Mouse (Mus musculus): ENCODE results near the gene Rpl7a. TPM values are rescaled to one million over a fixed set of nuclear protein-coding genes. Genes with fewer than 3 reads are reported as not detected.

Gene Rpl7a
- polyA plus RNA-seq, 1 experiment, result 916 TPM

DNA sequence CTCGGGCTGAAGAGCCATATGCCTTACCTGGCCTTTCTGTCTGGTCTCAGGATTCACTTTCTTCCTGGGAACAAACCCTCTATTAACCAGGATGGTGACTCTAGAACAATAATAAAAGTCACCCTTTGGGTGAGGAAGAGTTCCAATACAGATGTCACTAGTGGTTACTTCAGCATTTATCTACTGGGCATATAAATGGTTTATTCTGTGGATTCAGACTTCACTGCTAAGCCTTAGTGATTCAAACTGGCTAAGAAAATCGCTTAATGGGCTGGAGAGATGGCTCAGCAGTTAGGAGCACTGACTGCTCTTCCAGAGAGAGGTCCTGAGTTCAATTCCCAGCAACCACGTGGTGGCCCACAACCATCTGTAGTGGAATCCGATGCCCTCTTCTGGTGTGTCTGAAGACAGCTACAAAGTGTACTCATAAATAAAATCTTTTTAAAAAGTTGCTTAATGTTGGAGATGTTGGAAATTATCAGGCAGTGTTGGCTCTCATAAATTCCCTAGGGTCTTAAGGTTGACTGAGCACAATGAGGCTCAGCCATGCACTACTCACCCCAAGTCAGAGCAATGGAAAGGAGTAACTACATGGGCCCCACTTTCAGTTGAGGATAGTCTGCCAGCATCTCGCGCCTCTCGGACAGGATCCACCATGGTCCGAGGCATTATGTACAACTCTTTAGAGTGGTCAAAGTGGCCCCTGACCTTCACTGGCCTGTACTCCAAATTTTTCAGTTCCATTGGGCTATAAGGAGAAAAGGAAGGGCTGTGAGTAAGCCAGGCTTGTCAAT lies 3.8 kb downstream of the Rpl7a start:
- no peak for DNase-seq (ENCODE audit: low read depth)

DNA sequence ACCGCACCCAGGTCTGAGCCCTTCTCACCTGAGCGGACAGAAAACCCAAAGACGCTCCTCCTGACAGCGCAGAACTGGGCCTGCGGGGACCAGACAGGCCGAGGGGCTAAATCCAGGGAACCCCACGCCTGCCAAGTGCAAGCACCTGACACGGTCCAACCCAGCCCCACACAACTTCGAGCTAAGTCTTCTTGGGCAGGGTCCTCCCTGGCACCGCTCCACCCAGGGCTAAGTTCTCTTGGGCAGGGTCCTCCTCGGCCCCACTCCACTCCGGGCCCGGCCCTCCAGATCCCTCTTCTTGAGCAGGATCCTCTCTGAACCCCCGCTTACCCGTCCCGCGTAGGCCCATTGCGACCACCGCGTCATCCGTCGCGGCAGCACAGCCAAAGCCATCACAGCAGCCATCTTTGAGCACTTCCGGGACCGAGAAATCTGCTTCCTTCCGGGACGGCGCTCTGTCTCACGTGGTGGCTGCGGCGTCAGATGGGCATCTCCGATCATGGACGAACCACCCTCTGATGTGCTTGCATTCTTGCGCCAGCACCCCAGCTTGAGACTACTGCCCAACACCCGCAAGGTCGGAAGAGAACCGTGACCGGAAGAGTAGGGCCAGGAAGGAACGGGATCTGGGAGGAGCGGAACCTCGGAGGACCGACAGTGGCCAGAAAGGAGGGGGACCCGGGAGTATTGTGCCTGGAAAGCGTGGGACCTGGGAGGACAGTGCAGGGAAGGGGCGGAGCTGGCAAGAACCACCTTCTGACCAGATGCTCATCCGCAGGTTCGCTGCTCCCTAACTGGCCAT lies 5.6 kb downstream of the Rpl7a start, which contains the start of the genes Surf2 and Surf1:
Surf2 (plus strand) TSS at position 441 of the 802 bp plus-strand sequence.
Surf1 (minus strand) TSS at position 604 of the 802 bp plus-strand sequence.
- DNase-seq (ENCODE audit: low read depth), result no peak

DNA sequence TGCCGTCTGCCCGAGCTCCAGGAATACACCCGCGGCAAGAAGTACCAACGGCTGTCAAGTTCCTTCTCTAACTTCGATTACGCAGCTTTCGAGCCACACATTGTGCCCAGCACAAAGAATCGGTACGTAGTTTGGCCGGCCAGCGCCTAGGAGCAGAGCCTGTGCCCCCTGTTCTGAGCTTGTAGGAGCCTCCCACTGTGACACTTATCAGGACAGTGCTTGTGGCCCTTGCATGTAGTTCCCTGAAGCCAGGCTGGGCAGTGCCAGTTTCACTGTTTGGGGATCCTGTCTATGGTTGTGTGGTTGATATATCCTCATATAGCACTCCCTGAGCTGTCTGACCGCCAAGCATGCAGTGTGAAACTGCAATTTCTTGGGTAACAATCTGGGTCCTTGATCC lies 6.2 kb downstream of the Rpl7a start:
- DNase-seq (ENCODE audit: low read depth), result no peak

DNA sequence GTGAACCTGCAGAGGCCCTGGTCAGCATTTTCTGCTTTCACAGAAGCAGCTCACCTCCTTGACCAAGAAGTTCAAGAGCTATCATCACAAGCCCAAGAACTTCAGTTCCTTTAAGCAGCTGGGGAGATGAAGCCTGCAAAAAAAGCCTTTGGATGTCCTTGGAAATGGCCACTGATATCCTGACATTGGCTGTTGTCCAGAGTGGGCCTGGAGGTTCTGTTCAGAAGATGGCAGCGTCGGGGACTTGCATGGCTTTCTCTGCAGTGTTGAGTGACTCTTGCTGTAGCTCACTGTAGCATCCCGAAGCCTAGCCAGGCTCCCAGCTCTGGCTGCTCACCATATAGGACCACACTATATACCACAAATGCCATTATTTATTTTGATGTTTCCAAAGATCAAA lies 9.1 kb downstream of the Rpl7a start:
- no peak for DNase-seq (ENCODE audit: low read depth)

DNA sequence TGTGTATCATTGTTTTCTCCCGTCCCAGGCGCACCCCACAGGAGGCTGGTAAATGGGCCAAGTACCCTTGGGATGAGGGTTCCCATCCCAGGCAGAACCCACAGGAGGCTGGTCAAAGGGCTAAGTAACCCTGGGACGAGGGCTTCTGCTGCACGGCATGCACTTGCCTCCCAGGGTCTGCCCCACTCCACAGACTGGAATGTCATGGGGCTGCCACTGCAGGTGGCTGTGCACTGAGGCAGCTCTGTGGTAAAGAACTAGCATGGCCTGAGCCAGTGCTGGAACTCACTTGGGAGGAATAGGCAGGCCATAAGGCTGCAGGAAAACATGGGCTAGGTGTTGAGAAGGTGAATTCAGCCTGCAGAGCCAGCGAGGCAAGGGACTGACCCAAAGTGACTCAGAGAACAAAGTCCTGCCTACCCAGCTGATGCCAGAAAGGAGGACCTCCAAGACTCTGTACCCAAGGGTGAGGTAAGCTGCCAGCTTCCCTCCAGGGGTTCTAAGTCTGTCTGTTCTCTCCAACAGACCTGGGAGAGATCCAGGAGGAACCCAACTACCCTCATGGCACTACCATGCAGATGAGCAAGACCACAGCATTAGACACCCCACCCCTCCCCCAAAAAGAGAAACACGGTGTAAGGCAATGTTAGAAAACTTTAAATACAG lies 9.8 kb downstream of the Rpl7a start:
- DNase-seq (ENCODE audit: low read depth), result no peak

DNA sequence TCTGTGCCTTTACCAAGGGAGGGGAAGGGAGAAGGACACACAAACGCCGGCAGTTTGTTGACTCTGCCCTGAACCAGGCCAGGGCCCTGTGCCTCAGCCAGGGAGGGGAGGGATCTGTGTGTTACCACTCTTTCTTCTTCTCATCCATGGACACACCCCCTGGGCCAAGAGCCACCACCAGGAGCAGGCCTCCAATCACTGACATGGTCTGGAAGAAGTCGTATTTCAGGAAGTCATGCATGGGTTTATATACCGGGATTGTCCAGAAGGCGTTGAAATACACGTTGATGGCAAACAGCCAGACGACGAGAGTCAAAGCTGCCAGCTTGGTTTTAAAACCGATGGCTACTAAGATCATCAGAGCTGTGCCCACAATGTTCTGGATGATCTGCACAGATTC lies 11.2 kb downstream of the Rpl7a start:
- no peak for DNase-seq (ENCODE audit: low read depth)

DNA sequence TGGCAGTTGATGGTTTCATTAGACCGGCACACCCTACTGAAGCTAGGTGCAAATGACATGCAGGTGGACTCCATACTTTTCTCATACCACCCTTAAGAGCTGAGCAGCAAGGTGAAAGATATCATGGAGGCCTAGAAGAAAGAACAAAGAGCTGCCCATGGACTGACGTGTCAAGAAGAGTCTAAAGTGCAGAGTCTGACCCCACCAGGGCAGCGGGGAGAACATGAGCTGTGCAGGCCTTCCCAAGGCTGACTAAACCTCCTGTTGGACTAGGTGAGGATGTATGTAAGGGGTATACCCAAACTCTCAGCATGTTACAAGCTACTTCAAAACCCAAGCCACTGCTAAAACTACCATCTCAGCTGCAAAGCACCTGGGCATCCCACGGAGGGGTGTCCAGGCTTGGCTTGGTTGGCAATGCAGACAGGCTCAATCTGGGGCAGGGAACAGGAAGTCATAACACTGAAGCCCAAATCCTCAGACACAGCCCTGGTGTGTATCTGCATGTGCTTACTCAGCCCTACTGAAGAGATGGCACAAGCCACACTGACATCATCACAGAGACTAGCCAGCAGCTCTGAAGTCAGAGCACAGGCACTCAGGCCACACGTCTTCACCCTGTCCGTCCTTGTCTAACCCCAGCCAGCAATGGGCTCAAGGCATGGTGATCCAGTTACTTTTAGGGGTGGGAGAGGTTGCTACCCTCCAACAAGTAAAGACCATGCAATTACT lies 17.3 kb downstream of the Rpl7a start:
- DNase-seq (ENCODE audit: low read depth), result no peak

DNA sequence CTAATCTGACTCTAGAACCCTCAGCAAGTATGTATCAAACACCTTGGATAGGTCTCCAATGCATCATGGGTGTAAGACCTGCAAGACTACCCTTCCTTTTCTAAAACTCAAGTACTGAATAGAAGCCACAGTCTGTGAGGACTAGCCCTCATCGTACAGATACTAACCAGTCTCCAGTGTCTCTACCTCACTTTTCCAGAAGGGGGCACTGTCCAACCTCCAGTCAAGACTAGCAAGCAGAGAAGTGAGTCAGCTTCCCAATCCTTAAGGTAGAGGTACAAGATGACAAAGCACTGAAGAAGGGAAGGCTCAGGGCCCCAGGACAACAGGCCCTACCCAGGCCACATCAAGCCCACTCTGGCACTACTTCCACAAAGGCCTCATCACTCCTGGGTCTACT lies 19.8 kb downstream of the Rpl7a start:
- no peak for DNase-seq (ENCODE audit: low read depth)

DNA sequence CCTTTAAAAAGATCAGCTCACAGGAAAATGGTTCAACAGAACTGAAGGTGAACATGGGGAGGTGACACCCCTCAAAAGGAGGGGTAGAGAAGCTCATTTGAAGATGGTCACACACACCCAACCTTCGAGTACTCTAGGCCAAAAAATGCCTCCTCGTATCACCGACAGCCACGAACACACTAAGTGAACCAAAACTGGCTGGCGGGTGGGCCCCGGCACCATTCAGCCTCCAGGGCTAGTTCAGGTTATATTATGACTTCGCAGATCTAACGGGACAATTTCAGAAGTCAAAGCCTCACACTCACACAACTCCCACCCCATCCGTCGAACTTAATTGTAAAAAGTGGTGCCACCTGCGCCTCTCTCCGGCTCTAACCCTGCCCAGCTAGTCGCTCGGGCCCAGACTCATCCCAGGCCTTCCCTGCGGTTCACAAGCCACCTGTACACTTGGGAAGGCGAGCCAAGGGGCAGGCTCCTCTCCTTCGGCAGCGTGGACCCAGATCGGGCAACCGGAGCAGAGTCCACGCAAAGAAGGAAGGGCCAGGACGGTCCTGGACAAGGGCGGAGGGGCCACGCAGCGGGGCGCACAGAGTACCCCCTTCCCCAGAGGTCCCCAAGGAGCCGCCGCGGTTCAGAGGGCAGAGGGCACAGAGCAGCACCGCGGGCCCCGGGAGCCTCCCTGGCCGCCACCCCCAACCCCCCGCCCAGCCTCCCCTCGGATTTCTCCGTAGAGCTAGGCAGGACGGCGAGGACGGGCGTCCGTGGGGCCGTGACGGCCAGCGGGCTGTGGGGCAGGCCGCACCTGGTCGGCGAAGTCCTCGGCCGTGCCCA lies 22.1 kb downstream of the Rpl7a start:
- no peak for DNase-seq (ENCODE audit: low read depth)

DNA sequence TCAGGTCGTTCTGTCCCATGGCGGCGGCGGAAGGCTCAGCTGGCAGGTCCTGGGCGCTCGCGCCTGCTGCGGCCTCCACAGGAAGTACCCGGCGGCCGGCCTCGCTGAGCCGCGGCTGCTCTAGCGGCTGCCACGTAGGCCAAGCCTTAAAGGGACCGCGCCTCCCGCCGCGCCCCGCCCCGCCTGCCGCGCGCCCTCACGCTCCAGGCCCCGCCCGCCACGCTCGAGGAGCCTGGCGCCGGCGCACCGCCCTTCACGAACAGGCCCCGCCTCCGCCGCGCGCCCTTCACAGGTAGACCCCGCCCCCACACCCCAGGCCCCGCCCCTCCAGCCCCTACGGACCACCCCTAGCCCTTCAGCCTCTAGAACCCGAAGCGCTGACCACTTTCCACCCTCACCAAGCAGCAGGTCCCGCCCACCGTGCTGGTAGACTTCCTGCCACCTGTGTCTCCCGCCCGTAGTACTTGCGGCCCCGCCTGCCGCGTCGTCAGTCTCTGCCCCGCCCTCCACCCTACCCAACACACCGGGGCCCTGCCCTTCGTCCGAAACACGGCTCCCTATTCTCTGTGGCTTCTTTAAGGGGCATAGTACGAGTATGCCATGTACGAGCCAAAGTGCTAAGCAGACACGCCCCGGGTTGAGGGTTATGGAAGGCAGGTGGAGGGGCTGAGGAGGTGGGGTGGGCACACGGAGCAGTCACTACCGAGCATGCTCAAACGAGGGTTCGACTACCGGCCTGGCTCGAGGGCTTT lies 22.9 kb downstream of the Rpl7a start, which contains the start of the genes Surf4 and Stkld1:
Surf4 (minus strand) TSS at position 625 of the 752 bp plus-strand sequence.
Stkld1 (plus strand) TSS at position 744 of the 752 bp plus-strand sequence.
- no peak for DNase-seq (ENCODE audit: low read depth)

DNA sequence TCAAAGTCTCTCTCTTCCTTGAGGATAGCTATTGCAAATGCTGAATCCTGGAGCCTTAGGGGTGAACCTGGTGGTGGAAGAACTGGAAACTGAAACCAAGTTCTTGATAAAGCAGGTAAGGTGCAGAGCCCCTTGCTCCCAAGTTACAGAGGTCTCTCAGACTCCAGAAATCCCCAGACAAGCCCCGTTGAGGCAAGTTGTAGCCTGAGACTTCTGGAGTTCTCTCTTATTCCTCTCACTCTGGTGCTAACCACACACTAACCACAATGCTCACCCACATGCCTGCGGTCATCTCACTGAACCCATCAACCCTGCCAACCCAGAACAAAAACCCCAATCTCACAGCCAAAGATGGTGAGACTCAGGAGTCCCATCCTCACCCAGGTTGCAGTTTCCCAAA lies 24.7 kb downstream of the Rpl7a start:
- no peak for DNase-seq (ENCODE audit: low read depth)

DNA sequence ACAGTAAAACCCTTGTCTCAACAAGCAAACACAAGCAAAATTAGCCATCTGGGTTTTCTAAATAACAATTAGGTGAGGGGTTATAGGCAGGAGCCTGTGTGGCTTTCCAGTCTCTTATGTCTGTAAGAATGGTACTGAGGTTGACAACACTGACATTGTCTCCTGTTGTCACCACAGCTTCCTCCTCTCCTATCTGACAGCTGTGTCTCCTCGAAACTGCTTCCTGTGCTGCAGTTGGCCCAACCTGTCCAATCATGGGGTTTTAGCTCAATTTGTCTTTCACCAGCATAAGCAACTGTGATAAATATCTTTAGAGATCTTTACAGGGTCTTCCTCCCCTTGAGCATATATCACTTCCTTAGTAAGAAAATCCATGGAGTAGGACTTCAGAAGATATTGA lies 25.9 kb downstream of the Rpl7a start:
- no peak for DNase-seq (ENCODE audit: low read depth)

DNA sequence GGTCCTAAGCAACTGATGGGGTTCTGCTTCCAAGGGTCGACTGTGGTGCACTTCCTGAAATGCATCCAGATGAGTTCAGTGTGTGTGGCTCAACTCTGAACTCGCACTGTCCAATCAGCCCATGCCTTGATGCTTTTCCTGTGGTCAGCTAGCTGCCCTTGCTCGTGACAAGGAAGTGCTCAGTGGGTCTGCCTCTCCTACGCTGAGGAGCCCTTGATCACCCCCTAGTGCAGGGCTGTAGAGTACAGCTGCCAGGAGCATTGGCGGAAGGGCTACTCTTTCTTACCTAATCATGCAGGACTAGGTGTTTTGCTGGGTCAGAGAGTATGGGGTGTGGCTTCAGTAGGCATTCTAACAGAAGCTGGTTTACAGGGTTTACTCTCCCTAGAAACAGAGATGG lies 31.0 kb downstream of the Rpl7a start:
- DNase-seq (ENCODE audit: low read depth), result no peak

DNA sequence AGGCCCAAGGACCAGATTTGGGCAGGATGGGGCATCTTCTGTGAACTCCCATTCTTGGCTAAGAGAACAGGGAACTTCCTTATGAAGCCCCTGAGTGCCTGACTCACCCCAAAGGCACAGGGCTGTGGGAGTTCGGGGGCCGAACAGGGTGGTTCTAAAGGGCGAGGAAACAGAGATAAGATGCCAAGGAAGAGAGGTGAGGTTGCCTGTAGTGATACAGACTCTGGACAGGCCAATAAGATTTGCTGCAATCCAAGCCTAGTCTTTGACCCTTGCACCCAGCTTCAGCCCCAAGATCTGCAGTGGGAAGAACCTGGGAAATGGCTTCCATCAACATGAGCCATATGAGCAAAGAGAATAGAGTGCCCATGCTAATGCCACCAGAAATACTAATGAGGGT lies 32.7 kb downstream of the Rpl7a start:
- no peak for DNase-seq (ENCODE audit: low read depth)

DNA sequence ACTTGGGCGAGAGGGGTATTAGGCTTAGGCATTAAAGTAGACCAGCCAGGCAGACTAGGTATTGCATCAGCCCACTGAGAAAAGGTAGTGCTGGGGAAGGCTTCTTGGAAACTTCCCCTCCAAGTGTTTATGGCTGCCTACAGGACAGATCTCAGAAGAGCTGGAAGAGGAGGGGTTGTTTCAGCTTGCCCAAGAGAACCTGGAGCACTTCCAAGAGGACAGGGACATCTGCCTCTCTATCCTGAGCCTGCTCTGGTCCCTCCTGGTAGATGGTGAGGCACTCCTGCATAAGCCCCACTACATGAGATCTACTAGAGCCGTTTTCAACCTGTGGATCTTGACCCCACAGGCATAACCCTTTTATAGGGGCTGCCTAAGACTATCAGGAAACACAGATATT lies 39.8 kb downstream of the Rpl7a start:
- no peak for DNase-seq (ENCODE audit: low read depth)

DNA sequence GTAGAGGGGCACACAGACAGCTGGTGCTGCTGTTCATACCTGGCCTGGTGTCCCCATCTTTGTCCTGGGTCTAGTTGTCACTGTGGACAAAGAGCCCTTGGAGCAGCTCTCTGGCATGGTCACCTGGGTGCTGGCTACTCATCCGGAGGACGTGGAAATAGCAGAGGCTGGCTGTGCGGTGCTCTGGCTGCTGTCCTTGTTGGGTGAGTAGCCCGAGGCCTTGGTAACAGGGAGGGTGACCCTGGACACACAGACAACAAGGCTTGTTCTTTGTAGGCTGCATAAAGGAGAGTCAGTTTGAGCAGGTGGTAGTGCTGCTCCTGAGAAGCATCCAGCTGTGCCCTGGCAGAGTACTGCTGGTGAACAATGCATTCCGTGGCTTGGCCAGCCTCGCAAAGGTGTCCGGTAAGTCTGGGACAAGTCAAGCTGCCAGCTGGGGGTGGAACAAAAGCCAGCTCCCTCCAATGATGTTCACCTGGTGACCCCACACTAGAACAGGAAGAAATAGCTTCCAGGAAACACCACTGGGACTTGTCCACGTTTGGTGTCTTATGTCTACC lies 40.9 kb downstream of the Rpl7a start:
- no peak for DNase-seq (ENCODE audit: low read depth)

DNA sequence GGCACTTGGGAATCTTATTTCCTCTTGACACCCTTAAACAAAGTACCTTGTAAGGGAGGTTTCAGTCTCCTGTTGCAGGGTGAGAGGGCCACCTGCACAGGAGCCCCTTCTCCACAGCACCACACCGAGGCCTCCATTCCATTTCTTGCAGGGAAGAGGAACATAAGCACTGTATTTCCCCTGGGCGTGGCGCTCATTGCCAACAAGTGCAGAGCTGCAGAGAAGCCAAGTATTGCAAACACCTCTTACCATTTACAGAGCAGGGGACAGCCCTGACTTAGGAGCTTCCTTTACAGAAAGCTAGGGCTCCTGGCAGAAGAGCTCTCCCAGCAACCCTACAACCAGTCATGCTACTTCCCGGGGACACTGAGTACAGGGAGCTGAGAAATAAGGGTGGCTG lies 41.6 kb downstream of the Rpl7a start:
- DNase-seq (ENCODE audit: low read depth), result no peak

DNA sequence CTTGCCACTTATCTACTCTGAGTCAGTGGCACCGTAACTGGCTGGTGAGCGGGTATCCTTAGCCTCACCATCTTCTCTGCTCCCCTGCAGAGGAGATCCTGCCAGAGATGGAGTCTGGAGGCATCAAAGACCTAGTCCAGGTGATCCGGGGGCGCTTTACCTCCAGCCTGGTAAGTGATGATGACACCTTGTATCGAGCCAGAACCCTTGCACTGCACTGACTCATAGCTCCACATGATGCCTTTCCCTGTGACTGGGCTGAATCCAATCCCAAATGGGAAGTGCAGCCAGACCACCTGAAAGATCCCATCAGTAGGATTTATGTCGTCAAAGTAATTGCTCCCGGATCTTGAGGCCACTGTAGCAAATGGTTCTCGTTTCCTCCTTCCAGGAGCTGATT lies 42.3 kb downstream of the Rpl7a start:
- DNase-seq (ENCODE audit: low read depth), result no peak

DNA sequence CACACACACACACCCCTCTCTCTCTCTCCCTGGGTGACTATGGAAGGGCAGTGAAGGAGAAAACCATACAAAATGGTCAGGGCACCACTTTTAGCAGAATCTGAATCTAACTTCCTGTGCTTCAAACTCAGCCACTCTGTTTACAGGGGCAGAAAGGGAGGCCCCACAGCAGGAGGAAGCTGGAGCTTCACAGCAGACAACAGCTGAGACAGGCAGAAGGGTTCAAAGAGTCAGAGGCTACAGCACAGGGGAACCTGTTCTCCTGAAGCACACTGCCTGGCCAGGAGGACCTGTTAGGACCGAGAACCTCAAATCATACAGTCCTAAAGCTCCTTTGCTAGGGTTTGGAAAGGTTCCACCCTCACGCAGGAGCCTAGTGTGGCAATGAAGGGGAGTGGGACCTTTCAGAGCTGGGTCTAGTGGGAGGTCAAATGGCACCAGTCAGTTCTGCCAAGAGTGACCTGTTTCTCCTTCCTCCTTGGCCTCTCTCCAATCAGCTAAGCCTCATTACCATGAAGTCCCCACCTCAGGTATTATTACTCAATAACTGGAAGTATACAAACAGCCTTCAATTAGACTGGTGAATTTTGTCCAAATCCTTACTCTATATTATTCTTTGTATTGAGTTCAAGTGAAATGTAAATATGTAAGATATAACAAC lies 44.3 kb downstream of the Rpl7a start:
- DNase-seq (ENCODE audit: low read depth), result no peak
